Mouse (Mus musculus) erythroblast, embryonic 14.5 days (primary cell): ENCODE measurements around the gene Nmrk1. TPM values are rescaled to one million over a fixed set of nuclear protein-coding genes. Genes with fewer than 3 reads are reported as not detected.

ENCODE experiments used
- H3K27me3 ChIP-seq: 2 replicates; pipeline ENCODE4 v1.6.1; 2012; ENCODE audit warnings: inconsistent platforms; ENCODE audit not compliant: control insufficient read depth
- H3K36me3 ChIP-seq: 2 replicates; pipeline ENCODE4 v1.6.1; 2012; ENCODE audit warnings: mild to moderate bottlenecking, inconsistent platforms; ENCODE audit not compliant: control insufficient read depth
- H3K4me1 ChIP-seq: 2 replicates; pipeline ENCODE4 v1.6.1; 2012; ENCODE audit warnings: inconsistent platforms; ENCODE audit not compliant: control insufficient read depth
- H3K4me3 ChIP-seq: replicated peaks from 2 replicates; pipeline ENCODE3; 2012; ENCODE audit warnings: moderate library complexity, mild to moderate bottlenecking, inconsistent platforms
- H3K9me3 ChIP-seq: 2 replicates; pipeline ENCODE4 v1.6.1; 2012; ENCODE audit warnings: low read length, inconsistent platforms, mixed read lengths; ENCODE audit not compliant: control insufficient read depth
- GATA1 ChIP-seq: IDR thresholded peaks from 2 replicates; pipeline ENCODE4 v1.6.1; 2012; ENCODE audit warnings: low read length, inconsistent platforms, mixed read lengths
- TAL1 ChIP-seq: IDR thresholded peaks from 3 replicates; pipeline ENCODE4 v1.6.1; 2012; ENCODE audit warnings: low read length, inconsistent platforms, mixed read lengths
- polyA plus RNA-seq: library from polyadenylated mRNA; stranded (reverse); fragments of >175 nt; gene quantifications from 2 replicates; pipeline ENCODE4 v1.2.3, GENCODE M21; 2012

Gene Nmrk1
- polyA plus RNA-seq, 1 experiment: not detected

- Histone ChIP-seq H3K4me1 (peaks cover 42% of the 10 kb centered on the region), H3K36me3 (peaks cover 8% of the 10 kb centered on the region), H3K27me3 (no peaks in the 10 kb centered on the region), H3K9me3 (no peaks in the 10 kb centered on the region), H3K4me3 (peak within 1 kb of the TSS; percentile 91)
- TF ChIP-seq TAL1 (no peak), GATA1 (no peak)
These were observed 38.9 kb downstream of the Nmrk1 start, which contains the start of gene Carnmt1 for GRCm38 (mm10) chr19:18670608-18671007. Gene Carnmt1 (plus strand): TSS chr19:18670764.

- H3K9me3 ChIP-seq: no peaks in the 10 kb centered on the region
- H3K4me1 ChIP-seq: peaks cover 47% of the 10 kb centered on the region
- peaks cover 10% of the 10 kb centered on the region for H3K36me3 ChIP-seq
- no peak for TF ChIP-seq GATA1
- no peak for TF ChIP-seq TAL1
- peak overlapping the region; percentile 91 for H3K4me3 ChIP-seq
- no peaks in the 10 kb centered on the region for H3K27me3 ChIP-seq
These were observed 39.4 kb downstream of the Nmrk1 start for GRCm38 (mm10) chr19:18671056-18671741.

- H3K36me3 ChIP-seq: peaks cover 12% of the 10 kb centered on the region
- no peaks in the 10 kb centered on the region for H3K27me3 ChIP-seq
- peak overlapping the region; percentile 91 for H3K4me3 ChIP-seq
- H3K4me1 ChIP-seq: peaks cover 47% of the 10 kb centered on the region
- no peak for TF ChIP-seq GATA1
- no peak for TF ChIP-seq TAL1
- no peaks in the 10 kb centered on the region for H3K9me3 ChIP-seq
These were observed 40.7 kb downstream of the Nmrk1 start for GRCm38 (mm10) chr19:18672498-18672897.

DNA sequence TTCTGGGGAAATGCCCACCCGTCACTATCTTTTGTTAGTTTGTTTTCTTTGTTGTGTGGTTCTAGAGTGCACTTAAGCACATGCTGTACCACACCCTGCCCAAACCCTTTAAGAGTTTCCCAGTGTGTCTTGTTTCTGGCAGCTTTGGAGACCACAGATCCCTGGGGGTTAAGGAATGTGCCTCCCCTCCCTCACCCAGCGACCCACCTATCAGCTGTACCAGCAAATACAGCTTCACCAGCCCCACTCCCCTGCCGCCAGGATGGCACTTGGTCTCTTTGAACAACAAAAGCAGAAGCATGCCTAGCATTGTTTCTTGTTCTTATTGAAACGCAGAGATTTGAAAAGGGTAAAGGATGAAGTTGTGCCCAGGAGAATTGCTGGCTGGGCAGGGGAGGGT is 41.4 kb downstream of the Nmrk1 start:
- Histone ChIP-seq H3K27me3 (no peaks in the 10 kb centered on the region), H3K4me3 (peak overlapping the region; percentile 91), H3K9me3 (no peaks in the 10 kb centered on the region), H3K4me1 (peaks cover 47% of the 10 kb centered on the region), H3K36me3 (peaks cover 16% of the 10 kb centered on the region)
- TF ChIP-seq GATA1: no peak
- no peak for TF ChIP-seq TAL1

DNA sequence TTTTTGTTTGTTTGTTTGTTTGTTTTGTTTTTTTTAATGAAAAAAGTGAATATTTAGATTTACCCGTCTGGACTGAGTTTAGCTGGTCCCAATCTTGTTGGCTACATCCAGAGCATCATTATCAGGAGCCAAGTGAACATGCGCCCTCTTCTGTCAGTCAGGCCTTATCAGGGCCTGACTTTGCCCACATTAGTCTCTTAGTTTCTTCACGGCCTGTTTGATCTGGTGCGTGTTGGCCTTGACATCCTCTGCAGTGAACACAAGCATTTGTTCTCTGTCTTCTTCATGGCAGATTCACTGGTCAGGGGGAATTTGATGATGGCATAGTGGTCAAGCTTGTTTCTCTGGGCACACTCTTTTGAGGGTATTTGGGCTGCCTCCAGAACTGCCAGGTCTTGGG is 50.4 kb downstream of the Nmrk1 start:
- TF ChIP-seq TAL1 (no peak), GATA1 (peak; percentile 56)
- H3K36me3 ChIP-seq: peaks cover 47% of the 10 kb centered on the region

GRCm38 (mm10) chr19:18687556-18687955 is 55.8 kb downstream of the Nmrk1 start:
- H3K4me3 ChIP-seq: no peak overlapping the region
- H3K27me3 ChIP-seq: no peaks in the 10 kb centered on the region
- TF ChIP-seq GATA1 (no peak), TAL1 (no peak)
- H3K9me3 ChIP-seq: no peaks in the 10 kb centered on the region
- H3K36me3 ChIP-seq: peaks cover 33% of the 10 kb centered on the region
- H3K4me1 ChIP-seq: peaks cover 31% of the 10 kb centered on the region

More for the DNA sequence above, 50.4 kb downstream of the Nmrk1 start:
- H3K4me1 ChIP-seq: peaks cover 17% of the 10 kb centered on the region
- H3K9me3 ChIP-seq: no peaks in the 10 kb centered on the region
- no peak overlapping the region for H3K4me3 ChIP-seq
- H3K27me3 ChIP-seq: no peaks in the 10 kb centered on the region

DNA sequence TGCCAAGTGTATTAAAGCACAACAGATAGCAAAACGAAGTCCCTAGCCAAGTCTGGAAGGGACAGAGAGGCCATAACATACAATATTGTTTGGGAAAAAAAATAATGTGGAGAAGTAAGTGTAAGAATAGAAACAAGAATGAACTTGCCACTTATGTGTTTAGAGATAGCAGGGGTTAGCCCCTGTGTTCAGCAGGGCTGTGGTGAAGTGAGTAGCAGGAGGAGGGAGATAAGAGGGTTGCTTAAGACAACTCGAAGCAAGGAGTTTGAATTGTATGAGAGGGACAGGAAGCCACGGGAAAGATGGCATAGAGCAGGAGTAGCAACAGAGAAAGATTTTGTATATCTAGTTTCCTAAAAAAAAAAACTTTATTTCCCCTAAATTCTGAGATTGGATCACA is 60.4 kb downstream of the Nmrk1 start:
- Histone ChIP-seq H3K9me3 (no peaks in the 10 kb centered on the region), H3K36me3 (peaks cover 44% of the 10 kb centered on the region), H3K4me1 (peaks cover 75% of the 10 kb centered on the region), H3K4me3 (peak overlapping the region; percentile 26), H3K27me3 (no peaks in the 10 kb centered on the region)
- TF ChIP-seq TAL1: peak; percentile 66
- TF ChIP-seq GATA1: peak; percentile 78

DNA sequence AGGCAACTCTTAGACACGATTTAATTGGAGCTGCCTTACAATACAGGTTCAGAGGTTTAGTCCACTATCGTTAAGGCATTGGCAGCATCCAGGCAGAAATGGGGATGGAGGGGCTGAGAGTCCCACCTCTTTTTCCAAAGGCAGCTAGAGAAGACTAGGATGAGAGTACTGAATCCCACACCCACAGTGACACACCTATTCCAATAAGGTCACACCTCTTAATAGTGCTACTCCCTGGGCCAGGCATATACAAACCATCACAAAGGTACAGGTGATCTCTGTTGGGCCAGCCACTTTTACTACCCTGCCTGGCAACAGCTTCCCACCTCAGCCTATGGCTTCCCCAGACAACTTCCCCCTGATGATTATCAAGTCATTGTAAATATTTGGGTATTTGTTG is 61.0 kb downstream of the Nmrk1 start:
- no peaks in the 10 kb centered on the region for H3K9me3 ChIP-seq
- no peaks in the 10 kb centered on the region for H3K27me3 ChIP-seq
- TF ChIP-seq GATA1 (no peak), TAL1 (no peak)
- peak overlapping the region; percentile 26 for H3K4me3 ChIP-seq
- H3K36me3 ChIP-seq: peaks cover 48% of the 10 kb centered on the region
- H3K4me1 ChIP-seq: peaks cover 80% of the 10 kb centered on the region

- Histone ChIP-seq H3K9me3 (no peaks in the 10 kb centered on the region), H3K36me3 (peaks cover 60% of the 10 kb centered on the region), H3K4me1 (peaks cover 76% of the 10 kb centered on the region), H3K4me3 (no peak overlapping the region), H3K27me3 (no peaks in the 10 kb centered on the region)
- TF ChIP-seq TAL1 (no peak), GATA1 (no peak)
These were observed 63.4 kb downstream of the Nmrk1 start for GRCm38 (mm10) chr19:18695116-18695515.
